Mouse (Mus musculus): ENCODE data around the gene 9630041A04Rik. TPM values are rescaled to one million over a fixed set of nuclear protein-coding genes. Genes with fewer than 3 reads are reported as not detected.

Gene 9630041A04Rik
- total and polyA plus RNA-seq, 3 experiments: not detected

DNA sequence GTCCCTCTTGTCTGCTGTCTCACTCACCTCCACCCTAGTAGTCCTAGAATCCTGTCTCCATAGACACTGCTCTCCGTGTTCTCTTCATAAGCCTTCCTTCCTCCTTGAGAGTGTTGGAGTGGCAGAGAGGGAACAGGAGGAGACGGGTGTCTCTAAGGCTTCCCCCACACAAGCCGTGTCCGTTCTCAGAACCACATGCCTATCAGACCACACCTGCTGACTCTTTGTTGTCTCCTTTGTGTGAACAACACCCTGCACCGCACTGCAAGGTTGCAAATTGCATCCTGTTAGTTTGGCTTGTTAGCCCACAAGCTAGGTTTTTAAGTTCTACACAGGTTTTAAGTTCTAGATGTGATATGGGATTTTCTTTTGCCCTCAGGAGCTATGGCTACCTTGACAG lies 57.7 kb downstream of the 9630041A04Rik start:
- in situ Hi-C loops (cut with MboI; ENCODE audit: low pct_ligation_motif_present, low pct_unique_long_range_greater_than_20kb, low sequenced_read_pairs) (no loop called here), dilution Hi-C loops (cut with MboI; ENCODE audit: extremely low pct_ligation_motif_present, extremely low pct_unique_long_range_greater_than_20kb, low sequenced_read_pairs) (no loop called here)
- Histone ChIP-seq H3K27me3 (replicated peaks) (no peaks in the 10 kb centered on the region), H3K9me3 (replicated peaks; ENCODE audit: low read length) (peaks cover 89% of the 10 kb centered on the region), H3K27ac (ENCODE audit: insufficient read depth, low read depth) (no peak overlapping the region), H3K4me3 (replicated peaks in 1 of 3; ENCODE audit: low read depth in 2 of 3, low read length in 2 of 3, poor library complexity in 1 of 3) (no peak overlapping the region), H3K36me3 (replicated peaks in 1 of 2; ENCODE audit: control insufficient read depth in 1 of 2, insufficient read depth in 1 of 2, low read length in 1 of 2) (no peaks in the 10 kb centered on the region), H3K4me2 (ENCODE audit: insufficient read depth, low read depth, poor library complexity, severe bottlenecking) (no peak overlapping the region), H3K9ac (ENCODE audit: insufficient read depth, low read depth) (no peak overlapping the region), H3K79me2 (replicated peaks; ENCODE audit: control insufficient read depth, extremely low read depth, insufficient read depth, poor library complexity, severe bottlenecking) (no peaks in the 10 kb centered on the region), H3K4me1 (ENCODE audit: control insufficient read depth in 1 of 2, insufficient read depth in 2 of 2) (no peaks in the 10 kb centered on the region)
- no peak for DNase-seq (ENCODE audit: extremely low read depth)
- TF ChIP-seq EP300 (IDR thresholded peaks at IDR 0.05; ENCODE audit: low read length): no peak
- no peak for TF ChIP-seq RAD21 (IDR thresholded peaks at IDR 0.05; ENCODE audit: low read depth, low read length)

DNA sequence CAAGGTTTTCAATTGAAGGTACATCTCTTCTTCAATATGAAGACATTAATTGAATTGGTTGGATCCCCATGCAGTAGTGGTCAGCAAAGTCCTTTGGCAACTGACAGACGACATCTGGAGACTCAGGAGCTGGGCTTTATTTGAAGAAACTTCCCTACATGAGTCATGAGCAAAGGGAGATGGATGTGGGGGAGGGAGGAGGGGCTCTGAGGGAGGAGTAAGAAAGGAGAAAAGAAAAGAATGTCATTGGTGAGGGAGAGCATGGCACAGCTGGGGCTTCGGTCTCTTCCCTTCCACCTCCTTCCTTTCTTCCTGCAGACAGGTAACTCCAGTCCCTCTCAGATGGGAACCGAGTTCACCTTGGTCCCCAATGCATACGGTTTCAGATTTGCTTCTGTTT lies 61.2 kb downstream of the 9630041A04Rik start:
- no peak overlapping the region for H3K27ac ChIP-seq (ENCODE audit: insufficient read depth, low read depth)
- dilution Hi-C loops (cut with MboI; ENCODE audit: extremely low pct_ligation_motif_present, extremely low pct_unique_long_range_greater_than_20kb, low sequenced_read_pairs) (no loop called here), in situ Hi-C loops (cut with MboI; ENCODE audit: low pct_ligation_motif_present, low pct_unique_long_range_greater_than_20kb, low sequenced_read_pairs) (no loop called here)
- no peaks in the 10 kb centered on the region for H3K79me2 ChIP-seq (replicated peaks; ENCODE audit: control insufficient read depth, extremely low read depth, insufficient read depth, poor library complexity, severe bottlenecking)
- TF ChIP-seq JUN (IDR thresholded peaks at IDR 0.05; ENCODE audit: insufficient read depth, low read depth, low read length) (no peak), PAX5 (IDR thresholded peaks at IDR 0.05; ENCODE audit: low read length) (no peak)
- H3K9ac ChIP-seq (ENCODE audit: insufficient read depth, low read depth): no peak overlapping the region
- H3K9me3 ChIP-seq (replicated peaks; ENCODE audit: low read length): peaks cover 89% of the 10 kb centered on the region
- no peak overlapping the region for H3K4me3 ChIP-seq (replicated peaks in 1 of 3; ENCODE audit: low read depth in 2 of 3, low read length in 2 of 3, poor library complexity in 1 of 3)
- no peak overlapping the region for H3K4me2 ChIP-seq (ENCODE audit: insufficient read depth, low read depth, poor library complexity, severe bottlenecking)
- no peaks in the 10 kb centered on the region for H3K36me3 ChIP-seq (replicated peaks in 1 of 2; ENCODE audit: control insufficient read depth in 1 of 2, insufficient read depth in 1 of 2, low read length in 1 of 2)
- no peak for DNase-seq (ENCODE audit: extremely low read depth)
- no peaks in the 10 kb centered on the region for H3K27me3 ChIP-seq (replicated peaks)
- H3K4me1 ChIP-seq (ENCODE audit: control insufficient read depth in 1 of 2, insufficient read depth in 2 of 2): no peaks in the 10 kb centered on the region

DNA sequence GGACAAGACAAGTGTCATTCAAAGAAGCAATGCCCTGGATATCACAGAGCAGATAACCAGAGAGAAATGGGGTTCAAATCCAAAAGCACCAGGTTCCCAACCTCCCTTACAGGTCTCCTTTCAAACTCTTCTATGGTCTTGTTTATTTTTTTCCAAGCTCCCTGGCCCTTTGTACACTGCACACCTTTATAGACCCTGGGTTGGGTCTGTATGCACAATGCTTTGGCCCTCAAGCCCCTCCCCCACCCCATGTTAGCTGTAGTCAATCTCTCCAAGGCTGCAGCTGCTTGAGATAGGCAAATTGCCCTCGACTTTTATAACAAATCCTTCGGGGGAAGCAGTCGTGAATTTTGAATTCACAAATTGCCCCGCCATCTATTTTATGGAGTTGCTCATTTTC lies 63.2 kb downstream of the 9630041A04Rik start:
- dilution Hi-C loops (cut with MboI; ENCODE audit: extremely low pct_ligation_motif_present, extremely low pct_unique_long_range_greater_than_20kb, low sequenced_read_pairs): no loop called here
- in situ Hi-C loops (cut with MboI; ENCODE audit: low pct_ligation_motif_present, low pct_unique_long_range_greater_than_20kb, low sequenced_read_pairs): no loop called here
- Histone ChIP-seq H3K9ac (ENCODE audit: insufficient read depth, low read depth) (no peak overlapping the region), H3K9me3 (replicated peaks; ENCODE audit: low read length) (peaks cover 89% of the 10 kb centered on the region), H3K79me2 (replicated peaks; ENCODE audit: control insufficient read depth, extremely low read depth, insufficient read depth, poor library complexity, severe bottlenecking) (no peaks in the 10 kb centered on the region), H3K4me3 (replicated peaks in 1 of 3; ENCODE audit: low read depth in 2 of 3, low read length in 2 of 3, poor library complexity in 1 of 3) (no peak overlapping the region), H3K4me2 (ENCODE audit: insufficient read depth, low read depth, poor library complexity, severe bottlenecking) (no peak overlapping the region), H3K36me3 (replicated peaks in 1 of 2; ENCODE audit: control insufficient read depth in 1 of 2, insufficient read depth in 1 of 2, low read length in 1 of 2) (no peaks in the 10 kb centered on the region), H3K27me3 (replicated peaks) (no peaks in the 10 kb centered on the region), H3K4me1 (ENCODE audit: control insufficient read depth in 1 of 2, insufficient read depth in 2 of 2) (no peaks in the 10 kb centered on the region), H3K27ac (ENCODE audit: insufficient read depth, low read depth) (no peak overlapping the region)
- TF ChIP-seq POLR2A (IDR thresholded peaks at IDR 0.05; ENCODE audit: low read depth, low read length) (no peak), ELF1 (IDR thresholded peaks at IDR 0.05; ENCODE audit: low read depth, low read length) (no peak), GABPA (IDR thresholded peaks at IDR 0.05; ENCODE audit: insufficient replicate concordance, low read depth, low read length) (no peak), MEF2A (IDR thresholded peaks at IDR 0.05; ENCODE audit: borderline replicate concordance, low read depth, low read length) (no peak), USF2 (conservative IDR thresholded peaks at IDR 0.05; ENCODE audit: low read depth, low read length) (no peak), JUND (conservative IDR thresholded peaks at IDR 0.05; ENCODE audit: low read depth, low read length) (no peak), NELFE (IDR thresholded peaks at IDR 0.05; ENCODE audit: low read depth, low read length) (no peak), MXI1 (IDR thresholded peaks at IDR 0.05; ENCODE audit: low read depth, low read length) (no peak)
- DNase-seq (ENCODE audit: extremely low read depth): no peak
